Mouse (Mus musculus) lung, postnatal 0 days (tissue): ENCODE data around the gene Hspg2.

Experiments used
- CTCF ChIP-seq: IDR thresholded peaks from 2 replicates; pipeline ENCODE4 v1.5.1; 2016; ENCODE audit warnings: antibody characterized with exemption, mild to moderate bottlenecking
- EP300 ChIP-seq: IDR thresholded peaks from 2 replicates; pipeline ENCODE4 v1.6.1; 2016; ENCODE audit warnings: antibody characterized with exemption, mild to moderate bottlenecking, control low read depth

DNA sequence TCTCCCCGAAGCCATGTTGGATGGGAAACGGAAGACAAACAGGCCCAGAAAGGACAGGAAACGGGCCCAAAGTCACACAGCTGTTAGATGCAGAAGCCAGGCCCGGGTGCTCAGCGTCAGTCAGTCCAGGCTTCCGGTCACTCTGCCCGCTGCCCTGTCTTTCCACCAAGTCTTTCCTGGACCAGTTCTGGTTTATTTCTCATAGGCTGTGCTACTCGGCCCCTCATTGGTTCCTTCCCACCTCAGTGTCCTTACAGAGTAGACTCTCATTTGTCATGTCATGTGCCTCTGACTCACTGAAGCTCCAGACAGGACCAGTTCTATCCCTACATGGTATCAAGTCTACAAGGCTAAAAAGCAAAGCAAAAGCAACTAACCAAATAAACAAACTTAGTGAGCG lies 41.0 kb downstream of the Hspg2 start:
- TF ChIP-seq CTCF: no peak
- TF ChIP-seq EP300: no peak
